Mouse (Mus musculus) forebrain, embryonic 10.5 days (tissue): Measurements from ENCODE around the gene Tcaf1. TPM values are rescaled to one million over a fixed set of nuclear protein-coding genes. Genes with fewer than 3 reads are reported as not detected.
A peak's percentile ranks its signal among the peaks of the same experiment; 100 is the strongest.

Experiments used
- DNase-seq: peaks from one replicate; pipeline ENCODE4 v3.0.0-alpha.2; 2017; ENCODE audit warnings: low spot score; ENCODE audit errors: extremely low spot score
- H3K27ac ChIP-seq: fragments of 300-500 bp; sonication (generic); 2 replicates; pipeline ENCODE4 v1.5.1; 2016; ENCODE audit warnings: mild to moderate bottlenecking
- H3K27me3 ChIP-seq: fragments of 300-500 bp; sonication (generic); 2 replicates; pipeline ENCODE4 v1.6.1; 2016; ENCODE audit warnings: mild to moderate bottlenecking; ENCODE audit not compliant: poor library complexity, severe bottlenecking
- H3K36me3 ChIP-seq: fragments of 300-500 bp; sonication (generic); replicated peaks from 2 replicates; pipeline ENCODE4 v1.6.1; 2016; ENCODE audit warnings: mild to moderate bottlenecking, moderate library complexity
- H3K4me1 ChIP-seq: fragments of 300-500 bp; sonication (generic); 2 replicates; pipeline ENCODE4 v1.6.1; 2016
- H3K4me3 ChIP-seq: fragments of 300-500 bp; sonication (generic); 2 replicates; pipeline ENCODE4 v1.5.1; 2016; ENCODE audit warnings: mild to moderate bottlenecking, moderate library complexity
- H3K9me3 ChIP-seq: fragments of 300-500 bp; sonication (generic); 2 replicates; pipeline ENCODE4 v1.6.1; 2016; ENCODE audit warnings: mild to moderate bottlenecking, moderate library complexity
- WGBS: fragments of 180-500 bp; shearing (Covaris S2); methylation state at CpG from one replicate; pipeline ENCODE4 v1.1.7; 2016; 5-methylcytosine and 5-hydroxymethylcytosine counted together
- polyA plus RNA-seq: library from polyadenylated mRNA; unstranded; fragments of >200 nt; fragmentation: Nextera tagmentation; extraction: Ambion mirVana; gene quantifications from 2 replicates; pipeline ENCODE4 v1.2.1, GENCODE M21; 2016

Gene Tcaf1
- 97.3 and 99.4 TPM in 2 replicates for polyA plus RNA-seq

DNA sequence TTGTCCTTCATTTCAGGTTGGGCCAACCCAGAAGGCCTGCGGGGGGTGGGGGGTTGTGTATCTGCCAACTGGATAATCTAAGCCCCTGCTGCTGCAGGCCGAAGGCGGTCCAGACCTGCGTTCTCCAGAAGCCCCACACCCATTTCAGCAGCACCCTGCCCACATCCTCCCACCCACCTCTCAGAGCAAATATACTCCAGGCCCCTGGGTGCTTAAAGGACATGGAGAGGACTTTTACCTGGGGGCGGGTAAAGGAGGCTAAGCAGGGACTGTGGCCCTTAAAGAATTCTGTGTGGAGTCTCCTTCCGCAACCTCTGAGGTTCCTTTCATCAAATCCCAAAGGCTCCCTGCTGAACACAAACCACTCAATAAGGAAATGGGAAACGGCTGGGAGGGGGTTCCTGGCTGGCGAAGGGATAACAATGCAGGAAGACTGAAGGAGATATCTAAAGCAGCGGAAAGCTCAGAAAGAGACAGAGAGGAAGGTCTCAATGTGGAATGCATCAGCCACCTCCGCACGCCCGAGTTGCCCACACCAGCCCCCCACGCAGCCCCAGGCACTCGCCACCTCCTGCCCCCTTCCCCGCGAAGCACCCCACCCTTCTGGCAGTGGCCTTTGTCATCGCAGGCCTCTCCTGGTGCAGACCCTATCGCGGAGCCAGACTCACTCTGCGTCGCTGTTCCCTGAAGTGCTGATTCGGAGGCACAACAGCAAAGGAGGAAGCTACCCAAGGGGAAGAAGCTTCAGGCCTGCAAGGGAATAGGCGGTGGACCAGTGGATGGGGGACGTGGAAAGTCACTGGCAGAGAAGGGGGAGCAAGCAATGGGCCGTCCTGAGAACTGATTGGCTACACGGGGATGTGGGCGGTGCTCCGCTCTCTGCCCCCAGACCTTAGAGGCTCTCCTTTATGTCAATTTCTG, at the start of gene Tcaf1:
Gene Tcaf1 (minus strand): TSS at position 798 of the 921 bp plus-strand sequence.
- Histone ChIP-seq H3K9me3 (no peaks in the 10 kb centered on the region), H3K27ac (peak within 1 kb of the TSS; percentile 96), H3K4me3 (peak within 1 kb of the TSS; percentile 82), H3K4me1 (peaks cover 17% of the 10 kb centered on the region), H3K36me3 (no peaks in the 10 kb centered on the region), H3K27me3 (no peaks in the 10 kb centered on the region)
- WGBS = under 1% methylated on average over 28 of the region's 28 CpGs
- peak; percentile 84 for DNase-seq

DNA sequence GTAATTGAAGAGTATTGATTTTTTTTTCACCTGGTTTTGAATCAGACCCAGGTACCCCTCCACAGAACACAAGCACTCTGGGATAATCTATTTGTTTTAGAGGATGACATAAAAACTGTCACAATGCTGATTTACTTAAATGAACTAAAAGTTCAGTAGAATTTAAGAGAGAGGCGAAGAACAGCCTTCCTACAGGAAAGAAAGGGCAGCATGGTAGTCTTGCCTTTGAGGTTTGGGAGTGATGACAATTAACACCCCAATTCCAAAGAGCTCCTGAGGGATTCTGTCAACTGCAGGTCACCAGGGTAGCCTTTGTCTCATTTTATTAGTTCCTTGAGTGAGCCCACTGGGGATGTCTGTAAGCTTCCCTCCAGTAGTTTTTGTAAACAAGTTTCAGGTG, 46.2 kb upstream of the Tcaf1 start, which contains the start of gene Olfr38:
Gene Olfr38 (plus strand): TSS at position 301 of the 400 bp plus-strand sequence.
- Histone ChIP-seq H3K4me3 (no peak within 1 kb of the TSS), H3K27ac (no peak within 1 kb of the TSS), H3K9me3 (no peaks in the 10 kb centered on the region), H3K36me3 (no peaks in the 10 kb centered on the region), H3K27me3 (no peaks in the 10 kb centered on the region), H3K4me1 (no peaks in the 10 kb centered on the region)
- no peak for DNase-seq
- 78% methylated on average over 1 of the region's 1 CpGs for WGBS

DNA sequence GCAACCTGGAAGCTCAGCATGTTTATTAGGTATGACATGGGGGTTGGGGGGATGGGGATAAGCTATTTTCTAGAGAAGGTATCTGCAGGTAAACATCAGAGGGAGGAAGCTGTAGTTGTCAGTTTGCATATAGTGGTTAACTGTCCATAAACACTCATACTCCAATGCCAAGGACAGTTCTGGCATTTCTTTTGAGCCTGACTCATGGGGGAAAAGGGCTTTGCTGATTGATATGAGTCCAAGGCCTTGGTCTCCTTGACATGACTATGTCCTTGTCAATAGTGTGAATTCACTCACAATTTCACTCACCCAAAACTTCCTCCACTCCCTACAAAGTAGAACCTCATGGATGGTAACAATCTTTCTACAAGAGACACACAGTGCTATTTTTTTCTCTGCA, 38.0 kb upstream of the Tcaf1 start:
- H3K27ac ChIP-seq = no peak overlapping the region
- H3K4me3 ChIP-seq = no peak overlapping the region
- no peaks in the 10 kb centered on the region for H3K27me3 ChIP-seq
- no peak for DNase-seq
- H3K9me3 ChIP-seq = no peaks in the 10 kb centered on the region; the same call in 1 of the 2 replicates
- H3K36me3 ChIP-seq = no peaks in the 10 kb centered on the region
- no peaks in the 10 kb centered on the region for H3K4me1 ChIP-seq

DNA sequence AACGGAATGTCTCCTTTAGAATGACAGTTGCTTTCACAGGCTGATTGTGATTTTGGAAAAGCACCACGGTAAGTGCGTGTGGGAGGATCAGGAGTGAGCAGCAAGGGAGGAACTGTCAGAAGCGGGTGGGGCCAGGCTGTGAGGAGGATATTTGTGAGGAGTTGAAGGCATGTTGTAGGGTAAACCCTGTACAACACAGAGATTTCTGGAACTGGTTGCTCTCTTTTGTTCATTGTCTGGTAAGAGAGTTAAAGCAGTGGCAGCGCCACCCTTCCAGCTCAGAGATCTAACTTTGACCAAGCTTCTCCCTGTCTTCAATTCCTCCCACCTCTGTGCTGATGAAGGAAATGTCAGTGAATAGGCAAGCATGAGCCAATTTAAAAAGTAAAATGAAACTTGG, 32.4 kb upstream of the Tcaf1 start:
- 84% methylated on average over 5 of the region's 5 CpGs for WGBS

DNA sequence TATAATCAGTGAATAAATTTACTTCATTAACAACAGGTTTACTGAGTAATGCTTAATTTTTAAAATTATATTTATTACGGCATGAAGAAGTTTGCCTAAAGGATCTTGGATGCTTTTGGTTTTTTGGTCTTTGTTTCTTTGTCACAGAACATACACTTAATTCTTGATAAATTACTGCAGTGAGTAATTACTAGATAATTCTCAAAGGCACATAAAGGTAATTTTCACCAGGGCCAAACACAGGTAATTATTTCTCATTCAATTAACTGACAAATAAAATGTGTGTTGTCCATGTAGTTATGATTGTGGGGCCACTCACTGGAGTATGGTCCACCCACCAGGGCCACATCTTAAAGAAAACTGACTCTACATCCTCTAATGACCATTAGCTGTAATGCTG, 29.2 kb upstream of the Tcaf1 start, which contains the start of gene Olfr453:
Gene Olfr453 (plus strand): TSS at position 301 of the 400 bp plus-strand sequence.
- Histone ChIP-seq H3K9me3 (no peaks in the 10 kb centered on the region), H3K36me3 (no peaks in the 10 kb centered on the region), H3K4me1 (no peaks in the 10 kb centered on the region), H3K27me3 (no peaks in the 10 kb centered on the region), H3K27ac (no peak within 1 kb of the TSS), H3K4me3 (no peak within 1 kb of the TSS)
- 89% methylated on average over 1 of the region's 1 CpGs for WGBS
- no peak for DNase-seq

More for the DNA sequence above, 32.4 kb upstream of the Tcaf1 start:
- Histone ChIP-seq H3K4me1 (no peaks in the 10 kb centered on the region), H3K36me3 (no peaks in the 10 kb centered on the region), H3K27ac (no peak overlapping the region), H3K9me3 (no peaks in the 10 kb centered on the region), H3K4me3 (no peak overlapping the region), H3K27me3 (no peaks in the 10 kb centered on the region)
- no peak for DNase-seq

DNA sequence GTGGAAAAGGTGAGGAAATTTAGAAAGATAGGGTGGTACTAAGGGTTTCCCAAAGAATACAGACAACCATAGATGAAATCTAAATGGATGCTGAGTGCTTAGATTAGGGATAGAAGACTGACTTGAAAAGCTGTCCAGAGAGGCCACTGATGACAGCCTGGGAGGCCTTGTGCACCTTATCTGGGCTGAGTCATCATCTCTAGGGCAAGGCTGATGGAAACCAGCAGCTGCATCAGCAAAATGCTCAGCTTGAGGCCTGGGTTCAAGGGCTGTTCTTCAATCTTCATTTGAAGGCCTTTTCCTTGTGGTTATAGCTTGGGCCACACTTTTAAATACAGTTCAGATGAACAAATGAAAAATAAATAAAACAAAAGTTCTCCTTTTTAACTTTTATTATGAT, 8.1 kb upstream of the Tcaf1 start:
- peaks cover 4% of the 10 kb centered on the region; the same call in 1 of the 2 replicates for H3K4me1 ChIP-seq
- DNase-seq = no peak
- no peaks in the 10 kb centered on the region for H3K9me3 ChIP-seq
- no peaks in the 10 kb centered on the region for H3K36me3 ChIP-seq
- H3K4me3 ChIP-seq = no peak overlapping the region
- H3K27ac ChIP-seq = no peak overlapping the region
- no peaks in the 10 kb centered on the region for H3K27me3 ChIP-seq

DNA sequence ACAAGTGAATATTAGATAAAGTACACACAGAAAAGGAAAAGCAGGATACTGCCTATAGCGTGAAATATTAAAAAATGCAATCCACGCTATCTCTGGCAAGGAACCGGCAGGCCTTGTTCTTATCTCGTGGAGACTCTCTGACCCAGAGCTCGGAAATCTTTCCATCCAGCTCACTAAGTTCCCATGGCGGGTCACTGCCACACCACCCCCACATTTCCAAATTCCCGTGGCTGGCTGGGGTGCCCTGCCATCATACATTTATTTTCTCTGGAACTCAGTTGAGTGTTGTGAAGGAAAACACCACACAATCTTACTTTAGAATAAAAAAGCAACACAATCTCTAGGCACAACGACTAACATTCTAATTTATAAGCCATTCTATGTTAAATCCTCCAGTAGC, 4.8 kb upstream of the Tcaf1 start:
- Histone ChIP-seq H3K36me3 (no peaks in the 10 kb centered on the region), H3K4me3 (no peak overlapping the region), H3K4me1 (peaks cover 4% of the 10 kb centered on the region; the same call in 1 of the 2 replicates), H3K27ac (no peak overlapping the region), H3K27me3 (no peaks in the 10 kb centered on the region), H3K9me3 (no peaks in the 10 kb centered on the region)
- no peak for DNase-seq
- WGBS = 72% methylated on average over 8 of the region's 8 CpGs

DNA sequence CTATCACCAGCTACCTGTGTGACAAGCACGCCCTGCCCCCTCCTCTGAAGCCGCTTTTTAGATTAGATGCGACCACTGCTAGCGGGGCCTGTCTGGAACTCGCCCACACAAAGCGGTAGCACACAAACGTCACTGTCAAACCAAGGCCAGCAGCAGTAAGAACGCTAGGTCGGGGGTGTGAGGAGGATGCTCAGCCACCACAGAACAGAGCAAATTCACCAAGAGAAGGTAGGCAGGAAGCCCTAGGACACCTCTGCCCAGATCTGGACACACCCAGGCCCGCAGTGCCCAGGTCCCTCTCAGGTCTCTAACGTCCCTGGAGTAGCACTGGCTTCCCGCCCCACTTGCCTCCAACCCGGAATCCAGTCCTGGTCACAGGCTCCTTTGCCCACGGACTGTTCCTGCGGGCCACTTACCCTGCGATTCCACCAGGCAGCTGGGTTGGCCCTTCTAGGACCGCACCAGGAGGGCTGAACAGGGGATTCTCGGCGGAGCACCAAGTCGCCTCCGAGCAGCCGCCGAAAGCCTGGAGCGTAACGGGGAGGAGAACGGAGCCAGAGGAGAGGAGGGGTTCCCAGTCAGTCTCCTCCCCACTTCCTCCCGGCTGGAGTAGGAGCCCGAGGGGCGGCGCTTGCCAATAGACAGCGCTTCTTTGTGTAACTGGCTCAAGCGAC, 17.2 kb downstream of the Tcaf1 start:
- peak; percentile 84 for DNase-seq
- Histone ChIP-seq H3K27me3 (no peaks in the 10 kb centered on the region), H3K27ac (peak overlapping the region; percentile 94), H3K4me1 (peaks cover 32% of the 10 kb centered on the region), H3K4me3 (peak overlapping the region; percentile 71), H3K36me3 (peaks cover 30% of the 10 kb centered on the region), H3K9me3 (no peaks in the 10 kb centered on the region)
- under 1% methylated on average over 32 of the region's 32 CpGs for WGBS

DNA sequence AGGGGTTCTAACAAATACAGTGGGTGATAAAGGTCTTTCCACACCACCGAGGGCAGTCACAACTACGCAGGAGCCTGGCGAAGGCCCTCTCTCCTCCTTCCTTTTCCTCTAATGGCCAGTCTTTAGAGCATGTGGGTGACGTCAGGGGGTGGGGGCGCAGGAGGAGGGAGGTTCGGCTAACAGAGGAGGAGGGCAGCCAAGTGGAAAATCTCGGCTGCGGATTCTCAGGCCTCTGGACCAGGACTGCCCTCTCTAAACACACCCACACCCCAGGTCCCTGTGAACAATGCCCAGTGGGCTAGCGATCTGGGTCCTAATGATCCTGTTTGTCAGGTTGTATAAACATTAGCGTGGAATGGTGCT, 17.8 kb downstream of the Tcaf1 start:
- H3K27ac ChIP-seq = peak overlapping the region; percentile 94
- no peaks in the 10 kb centered on the region for H3K27me3 ChIP-seq
- H3K36me3 ChIP-seq = peaks cover 31% of the 10 kb centered on the region
- peaks cover 32% of the 10 kb centered on the region for H3K4me1 ChIP-seq
- peak overlapping the region; percentile 71 for H3K4me3 ChIP-seq
- DNase-seq = peak; percentile 87
- WGBS = 0% methylated on average over 10 of the region's 10 CpGs
- H3K9me3 ChIP-seq = no peaks in the 10 kb centered on the region

DNA sequence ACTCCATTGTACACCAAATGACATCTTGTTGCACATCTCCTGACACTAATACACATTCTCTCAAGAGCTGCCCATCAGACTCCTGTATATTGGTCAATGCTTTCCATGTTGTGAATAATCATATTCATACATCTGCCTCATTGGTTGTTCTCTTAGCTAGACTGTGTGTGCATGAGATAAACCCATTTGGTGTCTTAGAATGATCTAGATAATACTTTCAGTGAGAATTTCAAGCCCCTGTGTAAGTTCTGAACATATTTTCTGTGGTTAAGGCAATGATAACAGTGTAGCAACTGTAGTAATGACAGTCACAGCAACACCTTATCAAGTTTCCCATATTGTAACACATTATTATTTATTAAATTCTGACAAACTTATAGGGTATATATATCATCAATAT, 20.1 kb downstream of the Tcaf1 start:
- Histone ChIP-seq H3K9me3 (no peaks in the 10 kb centered on the region), H3K4me1 (peaks cover 30% of the 10 kb centered on the region), H3K27ac (no peak overlapping the region), H3K27me3 (no peaks in the 10 kb centered on the region), H3K4me3 (no peak overlapping the region), H3K36me3 (peaks cover 50% of the 10 kb centered on the region)
- DNase-seq = no peak

DNA sequence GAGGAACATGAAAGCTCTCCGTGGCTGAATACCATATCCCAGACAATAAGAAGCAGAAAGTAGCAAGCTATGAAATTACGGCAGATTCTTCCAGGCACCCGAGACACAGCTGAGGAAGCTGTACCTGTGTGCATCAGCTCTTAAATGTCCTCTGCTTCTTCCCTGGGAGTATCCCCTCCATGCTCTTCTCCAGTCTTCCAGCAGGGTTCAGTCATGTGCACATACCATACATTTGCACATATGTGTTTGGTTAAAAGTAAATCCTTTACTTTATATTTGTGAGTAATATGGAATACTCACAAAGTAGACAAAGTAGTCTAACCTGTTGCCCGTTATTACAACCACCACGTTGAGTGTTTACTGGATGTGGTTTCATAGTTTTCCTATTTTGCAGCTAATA, 22.0 kb downstream of the Tcaf1 start:
- no peaks in the 10 kb centered on the region for H3K9me3 ChIP-seq
- H3K36me3 ChIP-seq = peaks cover 66% of the 10 kb centered on the region
- no peak overlapping the region for H3K27ac ChIP-seq
- H3K4me1 ChIP-seq = peaks cover 15% of the 10 kb centered on the region
- 87% methylated on average over 5 of the region's 5 CpGs for WGBS
- no peak for DNase-seq
- H3K4me3 ChIP-seq = no peak overlapping the region
- no peaks in the 10 kb centered on the region for H3K27me3 ChIP-seq

DNA sequence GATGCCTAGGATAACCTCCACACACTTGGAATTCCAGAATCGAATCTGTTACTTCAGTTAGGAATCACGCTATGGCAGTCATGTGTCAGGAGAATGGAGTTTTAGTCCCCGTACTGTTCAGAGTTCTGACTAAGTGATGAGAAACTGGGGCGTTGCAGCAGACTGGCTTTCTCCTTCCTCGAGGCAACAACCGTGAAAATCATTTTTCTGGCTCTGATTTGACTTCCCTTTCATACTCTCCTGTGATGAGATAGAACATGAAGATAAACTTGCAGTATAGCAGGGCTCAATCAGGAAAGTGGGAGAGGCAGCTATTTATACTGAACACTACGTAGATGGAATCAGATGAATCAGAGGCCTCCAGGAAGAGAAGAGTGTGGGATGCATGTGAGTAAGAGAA, 29.8 kb downstream of the Tcaf1 start:
- DNase-seq = no peak
- Histone ChIP-seq H3K27ac (no peak overlapping the region), H3K36me3 (peaks cover 81% of the 10 kb centered on the region), H3K4me1 (no peaks in the 10 kb centered on the region), H3K27me3 (no peaks in the 10 kb centered on the region), H3K4me3 (no peak overlapping the region), H3K9me3 (no peaks in the 10 kb centered on the region)
- WGBS = 92% methylated on average over 7 of the region's 7 CpGs

DNA sequence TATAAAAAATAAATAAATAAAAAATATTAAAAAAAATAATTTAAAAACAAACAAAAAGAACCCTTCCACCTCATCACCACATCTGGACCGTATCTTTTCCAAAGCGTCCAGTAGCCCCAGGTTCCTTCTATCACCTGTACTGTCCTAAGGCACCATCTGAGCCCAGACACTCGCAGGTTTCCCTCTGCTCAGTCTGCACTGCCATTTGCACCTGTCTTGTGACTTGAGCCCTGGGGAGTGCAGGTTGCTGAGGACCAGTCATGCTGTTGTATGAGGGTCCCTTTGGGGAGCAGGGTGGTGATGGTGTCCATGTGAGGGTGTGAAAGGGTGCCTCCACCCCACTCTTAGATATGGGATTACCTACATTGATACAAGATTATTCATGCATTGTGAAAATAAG, 33.9 kb downstream of the Tcaf1 start:
- Histone ChIP-seq H3K27ac (no peak overlapping the region), H3K4me1 (no peaks in the 10 kb centered on the region), H3K9me3 (no peaks in the 10 kb centered on the region), H3K27me3 (no peaks in the 10 kb centered on the region), H3K4me3 (no peak overlapping the region), H3K36me3 (peaks cover 92% of the 10 kb centered on the region)
- no peak for DNase-seq
- 89% methylated on average over 3 of the region's 3 CpGs for WGBS
